Mouse (Mus musculus) limb, embryonic 14.5 days (tissue): ENCODE data around the gene Parp4. TPM values are rescaled to one million over a fixed set of nuclear protein-coding genes. Genes with fewer than 3 reads are reported as not detected.

Experiments
- ATAC-seq: fragments of 200-750 bp; cut with Nextera tagmentation; 2 replicates; pipeline ENCODE4 v1.8.0; 2017; ENCODE audit warnings: low read depth, moderate number of reproducible peaks, moderate TSS enrichment; ENCODE audit not compliant: low FRiP score
- DNase-seq: peaks from one replicate; pipeline ENCODE4 v3.0.0-alpha.2; 2015; ENCODE audit warnings: low spot score
- H3K27ac ChIP-seq: fragments of 300-500 bp; sonication (generic); replicated peaks from 2 replicates; pipeline ENCODE4 v1.5.1; 2014; ENCODE audit warnings: low read depth, mild to moderate bottlenecking, low read length, moderate library complexity, mixed read lengths
- H3K27me3 ChIP-seq: fragments of 300-500 bp; sonication (generic); 2 replicates; pipeline ENCODE4 v1.6.1; 2014; ENCODE audit warnings: low read length, mixed read lengths; ENCODE audit not compliant: control insufficient read depth, insufficient read depth
- H3K36me3 ChIP-seq: fragments of 300-500 bp; sonication (generic); 2 replicates; pipeline ENCODE4 v1.6.1; 2014; ENCODE audit warnings: mild to moderate bottlenecking, low read length, moderate library complexity, mixed read lengths; ENCODE audit not compliant: control insufficient read depth, insufficient read depth
- H3K4me1 ChIP-seq: fragments of 300-500 bp; sonication (generic); 2 replicates; pipeline ENCODE4 v1.6.1; 2014; ENCODE audit warnings: antibody characterized with exemption, low read length, mixed read lengths; ENCODE audit not compliant: control insufficient read depth, insufficient read depth
- H3K4me2 ChIP-seq: fragments of 300-500 bp; sonication (generic); replicated peaks from 2 replicates; pipeline ENCODE4 v1.6.1; 2014; ENCODE audit warnings: low read depth, mild to moderate bottlenecking, low read length, moderate library complexity; ENCODE audit not compliant: severe bottlenecking
- H3K4me3 ChIP-seq: fragments of 300-500 bp; sonication (generic); replicated peaks from 2 replicates; pipeline ENCODE4 v1.5.1; 2014; ENCODE audit warnings: low read length
- H3K9ac ChIP-seq: fragments of 300-500 bp; sonication (generic); 2 replicates; pipeline ENCODE4 v1.6.1; 2014; ENCODE audit warnings: mild to moderate bottlenecking, low read depth, low read length, moderate library complexity; ENCODE audit not compliant: severe bottlenecking
- H3K9me3 ChIP-seq: fragments of 300-500 bp; sonication (generic); 2 replicates; pipeline ENCODE4 v1.6.1; 2016; ENCODE audit warnings: low read length; ENCODE audit not compliant: control insufficient read depth
- POLR2A ChIP-seq: fragments of 200-500 bp; IDR thresholded peaks from 2 replicates; pipeline ENCODE4 v1.8.0; 2012; ENCODE audit warnings: inconsistent platforms, mild to moderate bottlenecking, moderate library complexity, borderline replicate concordance; ENCODE audit not compliant: insufficient read depth, insufficient read length; ENCODE audit errors: extremely low read depth
- WGBS: fragments of 180-500 bp; shearing (Covaris S2); extraction: QIAGEN DNeasy Blood & Tissue Kit; methylation state at CpG from one replicate; pipeline ENCODE4 v1.1.7; 2014; 5-methylcytosine and 5-hydroxymethylcytosine counted together
- polyA plus RNA-seq, 2 experiments: library from polyadenylated mRNA; depleted of rRNA in 1 of 2; stranded (reverse) in 1 of 2; unstranded in 1 of 2; fragments of >200 nt; fragmentation: Nextera tagmentation in 1 of 2; extraction: Ambion mirVana in 1 of 2; gene quantifications; 2 replicates each; pipeline versions ENCODE4 v1.2.1 to v1.2.3; 2012 to 2014

The Parp4 gene
- 4.7 and 5.2 TPM in 2 replicates for polyA plus RNA-seq (2012; rRNA removed)
- 3.9 TPM in 2 replicates for polyA plus RNA-seq (2014; fragmentation: Nextera tagmentation; extraction: Ambion mirVana)

DNA sequence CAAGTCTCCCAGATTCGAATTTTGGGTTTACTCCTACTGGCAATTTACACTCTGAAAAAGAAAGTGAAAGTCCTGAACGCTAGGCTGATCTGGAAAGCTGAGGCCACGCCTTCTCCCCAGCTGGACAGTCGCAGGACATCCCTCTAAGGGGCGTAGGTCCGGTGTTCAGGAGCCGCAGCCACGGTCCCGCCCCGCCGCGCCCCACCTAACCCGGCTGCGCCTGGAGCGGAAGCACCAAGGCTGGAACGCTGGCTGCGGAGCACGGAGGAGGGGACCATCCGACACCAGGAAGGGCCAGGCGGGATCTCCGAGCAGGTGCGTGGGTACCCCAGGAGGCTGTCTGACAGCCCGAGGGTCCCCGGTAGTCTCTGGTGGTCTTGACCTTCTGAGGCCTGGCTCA, at the start of gene Parp4, which contains the start of gene Cenpj:
Gene Parp4 (plus strand): TSS at position 204 of the 400 bp plus-strand sequence.
Gene Cenpj (minus strand): TSS at position 10 of the 400 bp plus-strand sequence.
- no peak for TF ChIP-seq POLR2A
- H3K4me2 ChIP-seq = peak within 1 kb of the TSS; percentile 77
- no peaks in the 10 kb centered on the region for H3K9me3 ChIP-seq
- H3K9ac ChIP-seq = peak within 1 kb of the TSS; percentile 60
- peak; percentile 31 for ATAC-seq
- peak within 1 kb of the TSS; percentile 53 for H3K4me3 ChIP-seq
- H3K27ac ChIP-seq = no peak within 1 kb of the TSS
- peaks cover 6% of the 10 kb centered on the region; the same call in 1 of the 2 replicates for H3K4me1 ChIP-seq
- DNase-seq = peak; percentile 69
- WGBS = under 1% methylated on average over 24 of the region's 24 CpGs
- no peaks in the 10 kb centered on the region for H3K27me3 ChIP-seq
- no peaks in the 10 kb centered on the region for H3K36me3 ChIP-seq

DNA sequence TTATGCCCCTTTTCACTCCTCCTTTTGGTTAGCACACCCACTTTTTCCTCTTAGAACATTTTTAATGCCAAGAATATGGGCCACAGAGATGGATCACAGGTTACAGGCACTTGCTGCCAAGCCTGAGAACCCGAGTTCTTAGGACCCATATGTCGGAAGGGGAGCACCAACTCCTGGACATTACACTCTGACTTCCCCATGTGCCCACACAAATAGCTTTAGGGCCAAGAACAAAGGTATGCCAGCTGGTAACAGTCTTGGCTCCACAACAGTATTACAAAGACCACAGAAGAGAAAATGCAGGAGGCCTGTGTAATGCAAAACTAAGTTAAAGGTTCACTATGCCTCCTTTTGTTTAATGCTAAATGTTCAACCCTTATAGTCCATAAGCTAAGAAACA, 44.6 kb upstream of the Parp4 start:
- Histone ChIP-seq H3K36me3 (peaks cover 24% of the 10 kb centered on the region; the same call in 1 of the 2 replicates), H3K27ac (no peak overlapping the region), H3K9me3 (no peaks in the 10 kb centered on the region), H3K4me1 (no peaks in the 10 kb centered on the region), H3K4me3 (no peak overlapping the region), H3K4me2 (no peak overlapping the region), H3K9ac (no peak overlapping the region), H3K27me3 (no peaks in the 10 kb centered on the region)
- no peak for TF ChIP-seq POLR2A
- no peak for ATAC-seq
- WGBS = 82% methylated on average over 2 of the region's 2 CpGs
- DNase-seq = no peak

DNA sequence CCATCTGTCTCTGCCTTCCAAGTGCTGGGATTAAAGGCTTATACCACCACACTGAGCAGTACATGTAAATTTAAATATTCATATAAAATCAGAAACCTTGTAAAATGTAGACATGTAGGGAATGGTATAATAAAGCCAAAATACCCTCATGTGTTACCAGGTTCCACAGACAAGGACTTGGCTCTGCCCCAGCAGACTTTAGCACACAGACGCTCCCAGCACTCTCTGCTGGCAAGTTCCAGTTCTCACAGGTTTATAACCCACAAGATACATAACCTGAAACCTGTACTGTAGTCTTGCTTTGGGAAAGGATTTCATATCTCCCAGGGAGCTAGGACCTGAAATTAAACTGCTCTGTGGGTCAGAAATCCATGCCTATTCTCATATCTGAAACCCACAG, 30.5 kb upstream of the Parp4 start:
- WGBS = 47% methylated on average over 1 of the region's 1 CpGs
- peak; percentile 20 for DNase-seq
- no peak overlapping the region for H3K27ac ChIP-seq
- no peak overlapping the region for H3K4me2 ChIP-seq
- ATAC-seq = no peak
- H3K9me3 ChIP-seq = no peaks in the 10 kb centered on the region
- no peak overlapping the region for H3K9ac ChIP-seq
- no peaks in the 10 kb centered on the region for H3K27me3 ChIP-seq
- H3K36me3 ChIP-seq = no peaks in the 10 kb centered on the region
- no peak overlapping the region for H3K4me3 ChIP-seq
- H3K4me1 ChIP-seq = no peaks in the 10 kb centered on the region
- no peak for TF ChIP-seq POLR2A

DNA sequence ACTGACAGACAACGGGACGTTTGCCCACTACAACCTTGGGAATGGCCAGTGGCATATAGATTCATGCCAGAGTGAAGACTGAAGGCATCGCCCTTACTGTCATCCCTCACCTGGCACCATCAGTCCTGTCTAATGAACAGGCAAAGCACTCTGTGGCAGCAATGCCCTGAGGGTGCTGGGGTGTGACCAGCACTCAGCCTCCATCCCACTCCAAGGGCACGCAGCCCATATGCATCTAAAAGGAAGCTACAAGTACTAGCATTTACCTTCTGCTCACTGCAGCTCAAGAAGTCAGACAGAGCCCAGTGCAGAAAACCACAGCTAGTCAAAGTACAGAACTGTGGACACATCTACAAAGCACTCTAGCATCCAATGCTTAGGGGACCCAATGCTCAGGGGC, 29.9 kb upstream of the Parp4 start:
- Histone ChIP-seq H3K4me3 (no peak overlapping the region), H3K27me3 (no peaks in the 10 kb centered on the region), H3K36me3 (no peaks in the 10 kb centered on the region), H3K4me2 (no peak overlapping the region), H3K27ac (no peak overlapping the region), H3K9ac (no peak overlapping the region), H3K9me3 (no peaks in the 10 kb centered on the region), H3K4me1 (no peaks in the 10 kb centered on the region)
- DNase-seq = no peak
- ATAC-seq = no peak
- no peak for TF ChIP-seq POLR2A
- WGBS = 91% methylated on average over 4 of the region's 4 CpGs

DNA sequence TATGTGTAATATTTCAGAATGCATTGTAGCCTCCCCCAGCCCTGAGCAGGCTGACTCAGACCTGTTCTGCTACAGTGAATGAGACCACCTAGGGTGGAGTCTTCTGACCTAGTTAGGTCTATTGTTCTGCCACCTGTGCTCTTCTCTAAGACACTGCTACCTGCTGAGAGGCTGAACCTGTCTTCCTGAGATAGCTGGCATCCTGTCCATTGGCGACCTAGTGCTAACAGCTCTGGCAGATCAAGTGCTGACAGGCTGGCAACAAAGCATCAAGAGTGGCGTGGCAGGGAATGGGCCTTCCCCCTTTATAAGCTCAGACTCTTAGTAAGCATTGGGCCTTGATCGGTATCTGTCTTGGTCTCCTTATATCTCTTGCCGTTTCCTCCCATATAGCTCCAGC, 24.5 kb upstream of the Parp4 start:
- peaks cover 25% of the 10 kb centered on the region for H3K36me3 ChIP-seq
- no peak overlapping the region for H3K27ac ChIP-seq
- 85% methylated on average over 4 of the region's 4 CpGs for WGBS

More for the DNA sequence above, 24.5 kb upstream of the Parp4 start:
- H3K4me3 ChIP-seq = no peak overlapping the region
- DNase-seq = no peak
- no peak for ATAC-seq
- no peak overlapping the region for H3K4me2 ChIP-seq
- no peaks in the 10 kb centered on the region for H3K9me3 ChIP-seq
- no peaks in the 10 kb centered on the region for H3K4me1 ChIP-seq
- H3K9ac ChIP-seq = no peak overlapping the region
- TF ChIP-seq POLR2A = no peak
- H3K27me3 ChIP-seq = no peaks in the 10 kb centered on the region
